Mouse (Mus musculus): Measurements from ENCODE around the gene Gm3776. TPM values are rescaled to one million over a fixed set of nuclear protein-coding genes. Genes with fewer than 3 reads are reported as not detected.
"Not testable (repeated sequence)": the region's sequence is repeated elsewhere in the genome, so short reads cannot be mapped to it uniquely, and the experiment has no call there.

Gene Gm3776
- polyA plus RNA-seq (2014; fragmentation: Nextera tagmentation; extraction: Ambion mirVana): not detected in 2 replicates

DNA sequence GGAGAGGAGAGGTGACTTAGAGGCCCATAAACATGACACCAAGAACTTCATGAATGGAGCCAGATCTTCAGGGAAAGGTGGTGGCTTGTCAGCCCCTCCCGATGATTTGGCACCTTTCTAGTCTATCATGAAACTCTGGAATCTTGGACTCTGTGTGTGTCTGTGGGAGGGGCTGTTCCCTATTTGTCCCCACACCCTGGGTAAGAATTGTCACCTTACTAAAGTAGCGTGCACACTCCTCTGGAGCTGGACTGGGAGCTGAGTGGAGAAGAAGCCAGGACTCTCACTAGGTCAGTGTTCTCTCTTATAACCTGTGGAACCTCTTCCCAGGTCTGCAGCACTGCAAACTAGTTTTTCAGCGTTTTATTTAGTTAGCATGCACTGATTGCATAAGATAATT is at the start of gene Gm3776:
Gm3776 (plus strand) TSS at position 216 of the 400 bp plus-strand sequence.
- ATAC-seq (ENCODE audit: low FRiP score); DNase-seq (ENCODE audit: low spot score); H3K4me3 ChIP-seq (ENCODE audit: low read depth, low read length); H3K4me1 ChIP-seq (replicated peaks; ENCODE audit: control insufficient read depth, insufficient read depth, low read length); H3K9me3 ChIP-seq (ENCODE audit: control insufficient read depth, low read length); H3K27ac ChIP-seq (ENCODE audit: low read depth, low read length); H3K27me3 ChIP-seq (ENCODE audit: control insufficient read depth, insufficient read depth, low read length); H3K9ac ChIP-seq (ENCODE audit: low read depth, low read length); H3K36me3 ChIP-seq (ENCODE audit: control insufficient read depth, insufficient read depth, low read length); H3K4me2 ChIP-seq (replicated peaks; ENCODE audit: low read depth, low read length): not testable (repeated sequence)
- 100% methylated on average over 1 of the region's 3 CpGs for WGBS

DNA sequence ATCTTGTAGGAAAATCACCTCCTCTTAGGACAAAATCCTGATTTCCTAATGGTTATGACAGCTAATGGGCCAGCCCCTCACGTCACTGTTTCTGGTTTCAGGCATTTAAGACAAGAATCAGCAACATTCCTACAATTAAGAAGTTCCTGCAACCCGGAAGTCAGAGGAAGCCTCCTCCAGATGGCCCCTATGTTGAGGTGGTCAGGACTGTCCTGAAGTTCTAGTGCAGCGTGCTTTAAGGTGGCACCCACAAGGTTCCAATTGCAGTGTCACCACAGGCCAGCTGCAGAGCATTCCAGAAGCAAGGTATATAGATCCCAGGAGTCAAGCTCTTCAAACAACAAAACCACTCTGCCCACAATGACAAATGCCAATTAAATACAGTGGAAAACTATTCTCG is 48.0 kb upstream of the Gm3776 start:
- Histone ChIP-seq H3K4me2 (replicated peaks; ENCODE audit: low read depth, low read length) (no peak overlapping the region), H3K27ac (ENCODE audit: low read depth, low read length) (no peak overlapping the region), H3K9ac (ENCODE audit: low read depth, low read length) (no peak overlapping the region), H3K4me3 (ENCODE audit: low read depth, low read length) (no peak overlapping the region), H3K27me3 (ENCODE audit: control insufficient read depth, insufficient read depth, low read length) (no peaks in the 10 kb centered on the region), H3K4me1 (replicated peaks; ENCODE audit: control insufficient read depth, insufficient read depth, low read length) (no peaks in the 10 kb centered on the region), H3K36me3 (ENCODE audit: control insufficient read depth, insufficient read depth, low read length) (no peaks in the 10 kb centered on the region), H3K9me3 (ENCODE audit: control insufficient read depth, low read length) (no peaks in the 10 kb centered on the region)
- DNase-seq (ENCODE audit: low spot score): no peak
- WGBS: 70% methylated on average over 4 of the region's 4 CpGs
- no peak for ATAC-seq (ENCODE audit: low FRiP score)

DNA sequence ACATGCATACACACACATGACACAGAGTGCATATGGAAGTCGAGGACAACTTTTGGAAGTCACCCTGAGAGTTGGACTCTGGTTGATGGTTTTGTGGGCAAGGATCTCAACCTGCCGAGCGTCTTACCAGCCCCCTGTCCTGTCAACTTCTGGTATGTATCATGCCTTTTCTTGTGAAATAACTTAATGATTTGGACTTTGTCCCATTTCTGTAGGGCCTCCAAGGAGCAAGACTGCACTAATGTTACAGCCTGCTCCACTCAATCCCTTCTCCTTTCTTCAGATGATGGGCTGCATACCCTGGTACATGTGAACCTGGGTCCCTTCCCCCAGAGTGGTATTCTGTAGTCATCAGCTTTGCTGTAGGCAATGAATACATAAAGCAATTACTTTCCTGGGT is 46.9 kb upstream of the Gm3776 start:
- no peaks in the 10 kb centered on the region for H3K4me1 ChIP-seq (replicated peaks; ENCODE audit: control insufficient read depth, insufficient read depth, low read length)
- ATAC-seq (ENCODE audit: low FRiP score) (no peak), DNase-seq (ENCODE audit: low spot score) (no peak)
- 88% methylated on average over 3 of the region's 3 CpGs for WGBS
- no peak overlapping the region for H3K4me3 ChIP-seq (ENCODE audit: low read depth, low read length)
- H3K9me3 ChIP-seq (ENCODE audit: control insufficient read depth, low read length): no peaks in the 10 kb centered on the region
- no peak overlapping the region for H3K4me2 ChIP-seq (replicated peaks; ENCODE audit: low read depth, low read length)
- H3K9ac ChIP-seq (ENCODE audit: low read depth, low read length): no peak overlapping the region
- H3K27ac ChIP-seq (ENCODE audit: low read depth, low read length): no peak overlapping the region
- no peaks in the 10 kb centered on the region for H3K36me3 ChIP-seq (ENCODE audit: control insufficient read depth, insufficient read depth, low read length)
- no peaks in the 10 kb centered on the region for H3K27me3 ChIP-seq (ENCODE audit: control insufficient read depth, insufficient read depth, low read length)

DNA sequence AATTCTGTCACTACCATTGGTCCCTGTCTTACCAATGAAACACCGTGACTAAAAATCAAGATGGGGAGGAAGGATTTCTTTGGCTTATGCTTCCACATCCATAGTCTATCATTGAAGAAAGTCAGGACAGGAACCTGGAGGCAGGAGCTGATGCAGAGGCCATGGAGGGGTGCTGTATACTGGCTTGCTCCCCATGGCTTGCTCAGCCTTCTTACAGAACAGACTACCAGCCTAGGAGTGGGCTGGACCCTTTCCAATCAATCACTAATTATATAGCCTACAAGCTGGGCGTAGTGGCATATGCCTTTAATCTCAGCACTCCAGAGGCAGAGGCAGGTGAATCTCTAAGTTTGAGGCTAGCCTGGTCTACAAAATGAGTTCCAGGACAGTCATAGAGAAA is 46.1 kb upstream of the Gm3776 start:
- H3K4me1 ChIP-seq (replicated peaks; ENCODE audit: control insufficient read depth, insufficient read depth, low read length): no peaks in the 10 kb centered on the region
- H3K27me3 ChIP-seq (ENCODE audit: control insufficient read depth, insufficient read depth, low read length): no peaks in the 10 kb centered on the region
- H3K4me2 ChIP-seq (replicated peaks; ENCODE audit: low read depth, low read length): no peak overlapping the region
- H3K36me3 ChIP-seq (ENCODE audit: control insufficient read depth, insufficient read depth, low read length): no peaks in the 10 kb centered on the region
- H3K4me3 ChIP-seq (ENCODE audit: low read depth, low read length): no peak overlapping the region
- WGBS: 91% methylated on average over 2 of the region's 2 CpGs
- ATAC-seq (ENCODE audit: low FRiP score) (no peak), DNase-seq (ENCODE audit: low spot score) (no peak)
- H3K9me3 ChIP-seq (ENCODE audit: control insufficient read depth, low read length): no peaks in the 10 kb centered on the region
- no peak overlapping the region for H3K9ac ChIP-seq (ENCODE audit: low read depth, low read length)
- H3K27ac ChIP-seq (ENCODE audit: low read depth, low read length): no peak overlapping the region

DNA sequence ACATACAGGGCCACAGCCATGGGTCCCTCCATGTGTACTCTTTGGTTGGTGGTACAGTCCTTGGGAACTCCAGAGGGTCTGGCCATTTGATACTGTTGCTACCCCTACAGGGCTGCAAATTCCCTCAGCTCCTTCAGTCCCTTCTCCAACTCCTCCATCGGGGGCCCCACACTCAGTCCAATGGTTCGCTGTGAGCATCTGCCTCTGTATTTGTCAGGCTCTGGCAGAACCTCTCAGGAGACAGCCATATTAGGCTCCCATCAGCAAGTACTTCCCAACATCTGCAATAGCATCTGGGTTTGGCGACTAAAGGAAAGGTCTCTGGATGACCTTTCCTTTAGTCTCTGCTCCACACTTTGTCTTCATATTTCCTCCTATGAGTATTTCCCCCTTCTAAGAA is 45.4 kb upstream of the Gm3776 start:
- H3K4me3 ChIP-seq (ENCODE audit: low read depth, low read length): no peak overlapping the region
- no peaks in the 10 kb centered on the region for H3K4me1 ChIP-seq (replicated peaks; ENCODE audit: control insufficient read depth, insufficient read depth, low read length)
- H3K4me2 ChIP-seq (replicated peaks; ENCODE audit: low read depth, low read length): no peak overlapping the region
- H3K9me3 ChIP-seq (ENCODE audit: control insufficient read depth, low read length): no peaks in the 10 kb centered on the region
- DNase-seq (ENCODE audit: low spot score) (no peak), ATAC-seq (ENCODE audit: low FRiP score) (no peak)
- no peaks in the 10 kb centered on the region for H3K27me3 ChIP-seq (ENCODE audit: control insufficient read depth, insufficient read depth, low read length)
- no peak overlapping the region for H3K9ac ChIP-seq (ENCODE audit: low read depth, low read length)
- H3K27ac ChIP-seq (ENCODE audit: low read depth, low read length): no peak overlapping the region
- WGBS: 93% methylated on average over 3 of the region's 3 CpGs
- H3K36me3 ChIP-seq (ENCODE audit: control insufficient read depth, insufficient read depth, low read length): no peaks in the 10 kb centered on the region

DNA sequence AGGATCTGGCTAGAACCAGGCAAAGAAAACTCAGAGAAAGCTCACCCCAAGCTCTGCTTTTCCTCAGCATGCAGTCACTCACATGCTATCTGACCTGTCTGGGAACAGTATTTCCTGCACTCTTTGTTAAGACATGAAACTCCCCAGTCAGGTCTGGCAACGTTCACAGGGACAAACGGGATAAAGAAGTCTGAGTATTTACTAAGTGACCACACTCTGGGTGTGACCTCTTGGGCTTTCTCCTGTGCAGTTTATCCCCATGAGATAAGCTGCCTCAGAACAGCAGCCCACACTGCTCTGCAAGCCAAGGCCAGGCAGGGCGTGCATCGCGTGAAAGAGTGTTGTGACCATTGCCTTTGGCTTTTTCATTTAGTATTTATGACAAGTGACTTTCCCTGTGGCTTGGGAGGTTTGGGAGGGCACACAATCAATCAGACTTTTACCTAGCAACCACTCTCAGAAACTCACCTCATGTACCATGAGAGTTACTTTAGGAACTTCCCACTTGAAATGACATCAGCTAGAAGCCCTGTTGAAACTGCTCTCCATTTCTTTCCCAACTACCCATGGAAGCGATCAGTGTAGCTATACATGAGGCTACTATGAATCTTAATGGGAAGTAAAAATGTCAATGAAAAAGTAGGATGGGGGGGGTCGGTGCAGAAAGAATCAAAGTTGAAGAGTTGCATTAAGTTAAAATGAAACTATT is 44.4 kb upstream of the Gm3776 start:
- ATAC-seq (ENCODE audit: low FRiP score) (no peak), DNase-seq (ENCODE audit: low spot score) (no peak)
- Histone ChIP-seq H3K27me3 (ENCODE audit: control insufficient read depth, insufficient read depth, low read length) (no peaks in the 10 kb centered on the region), H3K9ac (ENCODE audit: low read depth, low read length) (no peak overlapping the region), H3K4me3 (ENCODE audit: low read depth, low read length) (no peak overlapping the region), H3K27ac (ENCODE audit: low read depth, low read length) (no peak overlapping the region), H3K4me1 (replicated peaks; ENCODE audit: control insufficient read depth, insufficient read depth, low read length) (no peaks in the 10 kb centered on the region), H3K4me2 (replicated peaks; ENCODE audit: low read depth, low read length) (no peak overlapping the region), H3K36me3 (ENCODE audit: control insufficient read depth, insufficient read depth, low read length) (no peaks in the 10 kb centered on the region), H3K9me3 (ENCODE audit: control insufficient read depth, low read length) (no peaks in the 10 kb centered on the region)
- 89% methylated on average over 7 of the region's 7 CpGs for WGBS

DNA sequence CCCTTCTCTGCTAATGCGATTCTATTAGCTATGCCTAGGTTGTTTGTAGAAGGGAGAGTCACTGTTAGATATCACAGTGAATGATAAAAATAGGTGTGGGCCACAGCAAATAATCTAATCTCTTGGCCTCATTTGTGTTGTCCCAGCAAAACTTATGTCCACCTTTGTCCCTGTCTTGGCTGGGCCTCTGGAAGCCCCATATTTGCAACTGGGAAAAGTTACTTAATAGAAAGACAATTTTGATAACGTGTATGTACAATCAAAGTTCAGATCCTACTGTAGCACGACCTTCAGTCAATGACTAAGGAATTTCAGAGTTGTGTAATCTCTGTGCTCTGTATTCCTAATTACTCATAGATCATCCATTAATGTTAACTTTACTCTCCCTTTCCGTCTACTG is 39.9 kb upstream of the Gm3776 start:
- ATAC-seq (ENCODE audit: low FRiP score) (no peak), DNase-seq (ENCODE audit: low spot score) (no peak)
- H3K4me3 ChIP-seq (ENCODE audit: low read depth, low read length): no peak overlapping the region
- no peaks in the 10 kb centered on the region for H3K36me3 ChIP-seq (ENCODE audit: control insufficient read depth, insufficient read depth, low read length)
- H3K9me3 ChIP-seq (ENCODE audit: control insufficient read depth, low read length): no peaks in the 10 kb centered on the region
- H3K27me3 ChIP-seq (ENCODE audit: control insufficient read depth, insufficient read depth, low read length): no peaks in the 10 kb centered on the region
- H3K27ac ChIP-seq (ENCODE audit: low read depth, low read length): no peak overlapping the region
- 85% methylated on average over 4 of the region's 4 CpGs for WGBS
- H3K4me2 ChIP-seq (replicated peaks; ENCODE audit: low read depth, low read length): no peak overlapping the region
- H3K9ac ChIP-seq (ENCODE audit: low read depth, low read length): no peak overlapping the region
- no peaks in the 10 kb centered on the region for H3K4me1 ChIP-seq (replicated peaks; ENCODE audit: control insufficient read depth, insufficient read depth, low read length)

DNA sequence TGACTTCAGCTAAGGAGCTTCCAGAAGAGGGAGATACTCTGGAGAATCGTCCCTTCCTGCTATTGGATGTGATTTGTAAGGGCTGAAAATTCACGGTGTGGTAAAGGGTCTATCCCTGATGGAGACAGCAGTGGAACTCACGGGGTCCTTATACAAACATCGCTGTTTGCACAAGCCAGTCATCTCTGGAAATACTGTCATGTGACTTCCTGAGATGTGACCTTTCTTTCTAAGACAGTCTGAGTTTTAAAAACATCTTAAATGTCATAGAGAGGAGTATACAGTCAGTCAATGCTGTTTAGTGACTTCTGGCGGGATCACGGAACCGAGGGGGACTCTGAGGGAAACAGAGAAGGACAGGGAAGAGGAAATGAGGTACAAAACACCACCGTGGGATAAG is 34.3 kb upstream of the Gm3776 start:
- 73% methylated on average over 8 of the region's 8 CpGs for WGBS
- Histone ChIP-seq H3K4me1 (replicated peaks; ENCODE audit: control insufficient read depth, insufficient read depth, low read length) (no peaks in the 10 kb centered on the region), H3K9ac (ENCODE audit: low read depth, low read length) (no peak overlapping the region), H3K27ac (ENCODE audit: low read depth, low read length) (no peak overlapping the region), H3K36me3 (ENCODE audit: control insufficient read depth, insufficient read depth, low read length) (no peaks in the 10 kb centered on the region), H3K9me3 (ENCODE audit: control insufficient read depth, low read length) (no peaks in the 10 kb centered on the region), H3K4me2 (replicated peaks; ENCODE audit: low read depth, low read length) (no peak overlapping the region), H3K4me3 (ENCODE audit: low read depth, low read length) (no peak overlapping the region), H3K27me3 (ENCODE audit: control insufficient read depth, insufficient read depth, low read length) (no peaks in the 10 kb centered on the region)
- DNase-seq (ENCODE audit: low spot score) (no peak), ATAC-seq (ENCODE audit: low FRiP score) (no peak)

DNA sequence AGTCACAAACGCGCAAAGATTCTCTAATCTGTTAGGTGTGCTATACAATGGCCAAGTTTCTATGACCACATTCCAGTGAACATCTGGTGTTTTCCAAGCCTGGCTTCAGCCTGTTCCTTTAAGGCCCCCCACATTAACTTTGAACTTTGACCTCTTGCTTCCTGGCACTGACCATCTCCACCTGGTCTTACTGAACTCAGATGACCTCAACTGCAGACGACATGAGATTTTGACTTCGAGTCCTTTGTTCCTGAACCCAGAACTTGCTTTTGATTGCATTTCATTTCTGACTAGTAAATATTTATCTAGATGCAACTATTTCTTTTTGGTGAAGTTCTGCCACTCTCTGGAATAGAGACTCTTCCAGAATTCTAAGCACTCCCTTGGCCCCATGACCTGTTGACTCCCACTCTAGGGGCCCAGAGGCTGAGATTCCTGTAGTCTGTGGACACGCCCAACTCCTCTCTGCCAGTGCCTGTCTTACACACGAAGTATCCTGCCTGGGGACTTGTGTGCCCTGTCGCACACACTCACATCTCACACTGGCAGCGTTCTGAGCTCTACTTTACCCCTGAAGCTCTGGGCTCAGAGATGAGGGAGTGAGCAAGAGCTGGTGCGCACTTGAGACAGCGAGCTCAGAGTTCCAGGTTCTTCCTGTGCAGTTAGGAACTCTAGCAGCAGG is 33.6 kb upstream of the Gm3776 start:
- Histone ChIP-seq H3K27me3 (ENCODE audit: control insufficient read depth, insufficient read depth, low read length) (no peaks in the 10 kb centered on the region), H3K36me3 (ENCODE audit: control insufficient read depth, insufficient read depth, low read length) (no peaks in the 10 kb centered on the region), H3K9me3 (ENCODE audit: control insufficient read depth, low read length) (no peaks in the 10 kb centered on the region), H3K27ac (ENCODE audit: low read depth, low read length) (no peak overlapping the region), H3K4me1 (replicated peaks; ENCODE audit: control insufficient read depth, insufficient read depth, low read length) (no peaks in the 10 kb centered on the region), H3K4me2 (replicated peaks; ENCODE audit: low read depth, low read length) (no peak overlapping the region), H3K9ac (ENCODE audit: low read depth, low read length) (no peak overlapping the region), H3K4me3 (ENCODE audit: low read depth, low read length) (no peak overlapping the region)
- ATAC-seq (ENCODE audit: low FRiP score): no peak
- DNase-seq (ENCODE audit: low spot score): no peak
- WGBS: 74% methylated on average over 10 of the region's 10 CpGs
